Mouse (Mus musculus): ENCODE measurements around the gene Myl7. TPM values are rescaled to one million over a fixed set of nuclear protein-coding genes. Genes with fewer than 3 reads are reported as not detected.

Gene Myl7
- polyA plus RNA-seq, 1 experiment from 2014 or later = 1.3 TPM

GRCm38 (mm10) chr11:5918111-5918510 is 19.5 kb upstream of the Myl7 start:
- 50% methylated on average over 2 of the region's 2 CpGs for WGBS
- no peak for ATAC-seq (ENCODE audit: insufficient number of reproducible peaks, insufficient read depth, low FRiP score, low TSS enrichment, low read depth)
- Histone ChIP-seq H3K4me2 (no peak overlapping the region), H3K4me3 (replicated peaks) (no peak overlapping the region), H3K9ac (replicated peaks) (no peak overlapping the region), H3K9me3 (no peaks in the 10 kb centered on the region), H3K36me3 (no peaks in the 10 kb centered on the region), H3K27ac (no peak overlapping the region), H3K4me1 (replicated peaks) (no peaks in the 10 kb centered on the region), H3K27me3 (0 out of 2 replicates have a peak, but pooled peaks cover 7% of the 10 kb centered on the region)

GRCm38 (mm10) chr11:5916178-5916548 is 17.6 kb upstream of the Myl7 start:
- 72% methylated on average over 8 of the region's 8 CpGs for WGBS
- no peak overlapping the region for H3K27ac ChIP-seq
- no peak for ATAC-seq (ENCODE audit: insufficient number of reproducible peaks, insufficient read depth, low FRiP score, low TSS enrichment, low read depth)
- H3K4me3 ChIP-seq (replicated peaks) = no peak overlapping the region
- no peaks in the 10 kb centered on the region for H3K9me3 ChIP-seq
- H3K36me3 ChIP-seq = no peaks in the 10 kb centered on the region
- H3K4me2 ChIP-seq = no peak overlapping the region
- no peaks in the 10 kb centered on the region for H3K4me1 ChIP-seq (replicated peaks)
- H3K9ac ChIP-seq (replicated peaks) = no peak overlapping the region
- 0 out of 2 replicates have a peak, but pooled peaks cover 7% of the 10 kb centered on the region for H3K27me3 ChIP-seq

- 86% methylated on average over 5 of the region's 5 CpGs for WGBS
- H3K27ac ChIP-seq = no peak overlapping the region
- H3K4me1 ChIP-seq (replicated peaks) = no peaks in the 10 kb centered on the region
- H3K27me3 ChIP-seq = 0 out of 2 replicates have a peak, but pooled peaks cover 7% of the 10 kb centered on the region
- no peaks in the 10 kb centered on the region for H3K9me3 ChIP-seq
- no peak for ATAC-seq (ENCODE audit: insufficient number of reproducible peaks, insufficient read depth, low FRiP score, low TSS enrichment, low read depth)
- no peak overlapping the region for H3K9ac ChIP-seq (replicated peaks)
- no peak overlapping the region for H3K4me3 ChIP-seq (replicated peaks)
- H3K36me3 ChIP-seq = no peaks in the 10 kb centered on the region
- H3K4me2 ChIP-seq = no peak overlapping the region
Measured at GRCm38 (mm10) chr11:5915429-5916177, 17.0 kb upstream of the Myl7 start.

GRCm38 (mm10) chr11:5914940-5915339 is 16.4 kb upstream of the Myl7 start:
- no peak overlapping the region for H3K4me2 ChIP-seq
- no peaks in the 10 kb centered on the region for H3K36me3 ChIP-seq
- no peak overlapping the region for H3K4me3 ChIP-seq (replicated peaks)
- H3K27ac ChIP-seq = no peak overlapping the region
- 58% methylated on average over 5 of the region's 5 CpGs for WGBS
- ATAC-seq (ENCODE audit: insufficient number of reproducible peaks, insufficient read depth, low FRiP score, low TSS enrichment, low read depth) = no peak
- 0 out of 2 replicates have a peak, but pooled peaks cover 7% of the 10 kb centered on the region for H3K27me3 ChIP-seq
- no peaks in the 10 kb centered on the region for H3K9me3 ChIP-seq
- H3K9ac ChIP-seq (replicated peaks) = no peak overlapping the region
- H3K4me1 ChIP-seq (replicated peaks) = no peaks in the 10 kb centered on the region

- 82% methylated on average over 4 of the region's 4 CpGs for WGBS
Measured at GRCm38 (mm10) chr11:5913936-5914335, 15.4 kb upstream of the Myl7 start.

GRCm38 (mm10) chr11:5913256-5913655 is 14.7 kb upstream of the Myl7 start:
- H3K27ac ChIP-seq = no peak overlapping the region
- 0 out of 2 replicates have a peak, but pooled peaks cover 7% of the 10 kb centered on the region for H3K27me3 ChIP-seq
- no peaks in the 10 kb centered on the region for H3K9me3 ChIP-seq
- H3K4me1 ChIP-seq (replicated peaks) = no peaks in the 10 kb centered on the region
- H3K4me2 ChIP-seq = no peak overlapping the region
- H3K36me3 ChIP-seq = no peaks in the 10 kb centered on the region
- no peak for ATAC-seq (ENCODE audit: insufficient number of reproducible peaks, insufficient read depth, low FRiP score, low TSS enrichment, low read depth)
- H3K4me3 ChIP-seq (replicated peaks) = no peak overlapping the region
- H3K9ac ChIP-seq (replicated peaks) = 0 out of 2 replicates have a peak overlapping the region, but pooled peaks have one; percentile 4
- 81% methylated on average over 8 of the region's 8 CpGs for WGBS

More at GRCm38 (mm10) chr11:5913936-5914335, 15.4 kb upstream of the Myl7 start:
- Histone ChIP-seq H3K4me3 (replicated peaks) (no peak overlapping the region), H3K4me2 (no peak overlapping the region), H3K27me3 (0 out of 2 replicates have a peak, but pooled peaks cover 7% of the 10 kb centered on the region), H3K36me3 (no peaks in the 10 kb centered on the region), H3K9me3 (no peaks in the 10 kb centered on the region), H3K27ac (no peak overlapping the region), H3K9ac (replicated peaks) (no peak overlapping the region), H3K4me1 (replicated peaks) (no peaks in the 10 kb centered on the region)
- no peak for ATAC-seq (ENCODE audit: insufficient number of reproducible peaks, insufficient read depth, low FRiP score, low TSS enrichment, low read depth)

- 31% methylated on average over 5 of the region's 5 CpGs for WGBS
- no peaks in the 10 kb centered on the region for H3K9me3 ChIP-seq
- H3K27me3 ChIP-seq = 0 out of 2 replicates have a peak, but pooled peaks cover 7% of the 10 kb centered on the region
- no peak for ATAC-seq (ENCODE audit: insufficient number of reproducible peaks, insufficient read depth, low FRiP score, low TSS enrichment, low read depth)
- H3K4me3 ChIP-seq (replicated peaks) = no peak overlapping the region
- H3K9ac ChIP-seq (replicated peaks) = no peak overlapping the region
- H3K27ac ChIP-seq = no peak overlapping the region
- no peaks in the 10 kb centered on the region for H3K36me3 ChIP-seq
- no peaks in the 10 kb centered on the region for H3K4me1 ChIP-seq (replicated peaks)
- H3K4me2 ChIP-seq = no peak overlapping the region
Measured at GRCm38 (mm10) chr11:5912635-5913034, 14.1 kb upstream of the Myl7 start.

- Histone ChIP-seq H3K36me3 (no peaks in the 10 kb centered on the region), H3K4me1 (replicated peaks) (no peaks in the 10 kb centered on the region; the same call in 1 of the 2 replicates), H3K27ac (no peak overlapping the region), H3K4me3 (replicated peaks) (no peak overlapping the region), H3K4me2 (no peak overlapping the region), H3K9me3 (no peaks in the 10 kb centered on the region), H3K27me3 (no peaks in the 10 kb centered on the region), H3K9ac (replicated peaks) (no peak overlapping the region)
- ATAC-seq (ENCODE audit: insufficient number of reproducible peaks, insufficient read depth, low FRiP score, low TSS enrichment, low read depth) = no peak
- 81% methylated on average over 4 of the region's 4 CpGs for WGBS
Measured at GRCm38 (mm10) chr11:5908642-5909041, 10.1 kb upstream of the Myl7 start.

GRCm38 (mm10) chr11:5907096-5907495 is 8.5 kb upstream of the Myl7 start:
- H3K9me3 ChIP-seq = no peaks in the 10 kb centered on the region
- peaks cover 9% of the 10 kb centered on the region for H3K4me1 ChIP-seq (replicated peaks)
- no peaks in the 10 kb centered on the region for H3K36me3 ChIP-seq
- no peak for ATAC-seq (ENCODE audit: insufficient number of reproducible peaks, insufficient read depth, low FRiP score, low TSS enrichment, low read depth)
- H3K4me3 ChIP-seq (replicated peaks) = no peak overlapping the region
- 66% methylated on average over 5 of the region's 5 CpGs for WGBS
- H3K27ac ChIP-seq = no peak overlapping the region
- no peak overlapping the region for H3K9ac ChIP-seq (replicated peaks)
- H3K27me3 ChIP-seq = peaks cover 10% of the 10 kb centered on the region; the same call in 1 of the 2 replicates
- H3K4me2 ChIP-seq = no peak overlapping the region

- no peaks in the 10 kb centered on the region for H3K9me3 ChIP-seq
- H3K9ac ChIP-seq (replicated peaks) = no peak overlapping the region
- no peak for ATAC-seq (ENCODE audit: insufficient number of reproducible peaks, insufficient read depth, low FRiP score, low TSS enrichment, low read depth)
- no peak overlapping the region for H3K27ac ChIP-seq
- H3K36me3 ChIP-seq = no peaks in the 10 kb centered on the region
- peaks cover 20% of the 10 kb centered on the region for H3K4me1 ChIP-seq (replicated peaks)
- peaks cover 18% of the 10 kb centered on the region; the same call in 1 of the 2 replicates for H3K27me3 ChIP-seq
- no peak overlapping the region for H3K4me2 ChIP-seq
- 80% methylated on average over 10 of the region's 10 CpGs for WGBS
- H3K4me3 ChIP-seq (replicated peaks) = no peak overlapping the region
Measured at GRCm38 (mm10) chr11:5905778-5906518, 7.4 kb upstream of the Myl7 start.

- 93% methylated on average over 6 of the region's 6 CpGs for WGBS
- Histone ChIP-seq H3K27ac (no peak overlapping the region), H3K27me3 (peaks cover 28% of the 10 kb centered on the region), H3K36me3 (no peaks in the 10 kb centered on the region), H3K9ac (replicated peaks) (no peak overlapping the region), H3K4me2 (no peak overlapping the region), H3K4me3 (replicated peaks) (no peak overlapping the region), H3K9me3 (no peaks in the 10 kb centered on the region), H3K4me1 (replicated peaks) (peaks cover 20% of the 10 kb centered on the region)
- no peak for ATAC-seq (ENCODE audit: insufficient number of reproducible peaks, insufficient read depth, low FRiP score, low TSS enrichment, low read depth)
Measured at GRCm38 (mm10) chr11:5904871-5905270, 6.3 kb upstream of the Myl7 start.

Data from limb, embryonic 12.5 days (tissue).